Mouse (Mus musculus): Measurements from ENCODE around the gene Ghitm. TPM values are rescaled to one million over a fixed set of nuclear protein-coding genes. Genes with fewer than 3 reads are reported as not detected.

The Ghitm gene
- polyA plus RNA-seq (2014; fragmentation: Illumina TruSeq; extraction: RNeasy Lipid Tissue Mini Kit (QIAGEN cat#74804)): 342 TPM

GRCm38 (mm10) chr14:37135127-37135593 is at the start of gene Ghitm:
TSS of gene Ghitm (minus strand) at chr14:37135272.

DNA sequence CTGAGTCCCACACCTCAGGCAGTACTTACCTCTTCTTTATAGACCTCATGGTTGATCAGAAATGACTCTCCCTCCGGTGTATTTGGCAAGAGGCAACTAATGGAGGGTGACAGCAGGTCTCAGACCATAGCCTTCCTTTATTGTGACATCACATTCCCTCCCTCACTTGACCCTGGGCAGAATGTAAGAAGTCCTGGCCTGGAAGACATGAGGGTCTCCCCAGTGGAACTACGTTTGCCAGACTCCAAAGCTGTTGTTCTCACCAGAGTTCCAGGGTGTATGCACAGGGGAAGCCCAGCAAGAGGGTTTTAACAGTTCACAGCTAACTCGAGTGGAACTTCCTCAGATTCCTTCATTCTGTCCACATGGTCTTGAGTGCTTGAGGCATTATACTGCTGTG is 21.1 kb downstream of the Ghitm start, which contains the start of gene 2610528A11Rik:
Gene 2610528A11Rik (minus strand): TSS at position 101 of the 400 bp plus-strand sequence.

GRCm38 (mm10) chr14:37097956-37098530 is 37.0 kb downstream of the Ghitm start, which contains the start of gene Cdhr1:
TSS of gene Cdhr1 (minus strand) at chr14:37098347.

Other genes with a start within 250 kb of the Ghitm start
- 84.3 TPM for gene Ccser2, start 166.5 kb downstream of the Ghitm start, polyA plus RNA-seq (2014; fragmentation: Illumina TruSeq; extraction: RNeasy Lipid Tissue Mini Kit (QIAGEN cat#74804))
- gene Rgr, start 86.3 kb downstream of the Ghitm start, polyA plus RNA-seq (2014; fragmentation: Illumina TruSeq; extraction: RNeasy Lipid Tissue Mini Kit (QIAGEN cat#74804)): not detected
- not detected for gene Lrit1, start 80.4 kb downstream of the Ghitm start, polyA plus RNA-seq (2014; fragmentation: Illumina TruSeq; extraction: RNeasy Lipid Tissue Mini Kit (QIAGEN cat#74804))
- gene Lrit2, start 67.3 kb downstream of the Ghitm start, polyA plus RNA-seq (2014; fragmentation: Illumina TruSeq; extraction: RNeasy Lipid Tissue Mini Kit (QIAGEN cat#74804)): not detected
- gene Cdhr1, start 36.9 kb downstream of the Ghitm start, polyA plus RNA-seq (2014; fragmentation: Illumina TruSeq; extraction: RNeasy Lipid Tissue Mini Kit (QIAGEN cat#74804)): not detected
- not detected for gene 2610528A11Rik, start 21.2 kb downstream of the Ghitm start, polyA plus RNA-seq (2014; fragmentation: Illumina TruSeq; extraction: RNeasy Lipid Tissue Mini Kit (QIAGEN cat#74804))

Data from ovary, adult 10 weeks (tissue).